Mouse (Mus musculus) gastrocnemius, postnatal 14 days (tissue): ENCODE measurements at regions not wholly inside any gene's neighbourhood (a gene's known extent, or its start where the extent isn't known, plus 50 kb on each side); places are given as distances from the start of the nearest gene placed in this dataset.

Experiments used
- DNase-seq: peaks from one replicate; pipeline ENCODE4 v3.0.0; 2021; ENCODE audit warnings: mixed read lengths
- intact Hi-C: fragments of 180-260 bp; cut with DNase I; formaldehyde crosslinking; loops from one replicate; pipeline ENCODE4 v1.15.1; 2025; ENCODE audit warnings: low total_unique reads

DNA sequence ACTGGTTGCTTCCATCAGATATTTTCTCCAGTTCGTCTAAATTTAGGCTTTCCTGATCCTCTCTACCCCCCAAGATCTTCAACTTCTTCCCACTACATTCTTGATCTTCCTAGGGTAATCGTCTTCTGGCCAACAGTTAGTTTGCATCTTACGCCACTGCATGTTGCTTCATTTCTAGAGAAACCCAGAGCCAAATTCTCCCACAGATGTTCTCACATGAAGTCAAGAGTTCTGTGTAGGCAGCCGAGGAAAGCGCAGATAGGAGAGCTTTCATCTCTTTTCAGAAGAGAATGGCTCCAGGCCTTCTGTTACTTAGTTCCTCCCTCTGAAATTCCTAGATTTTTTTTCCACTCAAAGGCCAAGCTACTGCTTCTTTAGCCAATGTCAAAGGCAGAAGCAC is 179.9 kb downstream of the Fgf10 start:
- no peak for DNase-seq
- intact Hi-C loops, result no loop called here

DNA sequence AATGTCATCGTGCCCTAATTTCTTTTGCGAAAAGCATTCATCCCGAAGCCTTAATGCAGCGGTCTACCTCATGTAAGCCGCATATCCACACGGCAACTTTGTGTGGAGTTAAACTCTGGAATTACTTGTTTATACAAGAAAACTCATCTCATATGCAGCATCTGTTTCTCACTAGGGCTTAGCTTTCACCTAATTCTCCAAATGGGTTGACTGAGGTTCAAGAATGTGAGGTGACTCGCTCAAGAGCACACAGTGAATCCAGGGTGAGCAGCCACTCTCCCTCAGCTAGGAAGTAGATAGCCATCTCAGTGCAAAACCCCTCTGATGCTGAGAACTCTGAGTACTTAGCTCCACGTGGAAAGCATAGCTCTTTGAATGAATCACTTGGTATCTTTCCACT is 181.1 kb downstream of the Fgf10 start:
- DNase-seq, result no peak
- intact Hi-C loops, result no loop called here

DNA sequence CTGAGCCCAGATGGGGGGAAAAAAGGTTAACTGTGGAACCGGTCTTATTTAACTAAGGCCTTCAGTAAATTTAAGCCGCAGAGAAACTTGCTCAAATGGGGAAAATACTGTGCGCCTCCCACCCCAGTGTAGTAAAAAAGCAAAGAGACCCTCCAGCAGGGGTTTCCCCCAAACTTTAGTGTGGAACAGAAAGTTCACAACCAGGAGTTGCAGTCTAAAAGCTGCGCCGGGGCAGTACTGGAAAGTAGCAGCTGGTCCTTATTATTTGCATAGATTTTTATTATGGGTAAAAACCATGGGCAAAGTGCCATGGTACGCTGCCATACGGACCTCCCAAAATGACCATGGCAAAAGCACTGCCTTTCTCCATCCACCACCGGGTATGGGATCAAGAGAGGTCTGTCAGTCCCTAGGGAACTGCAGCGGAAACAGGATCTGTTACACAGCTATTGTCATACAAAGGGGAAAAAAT is 216.8 kb downstream of the Fgf10 start:
- DNase-seq, result no peak

DNA sequence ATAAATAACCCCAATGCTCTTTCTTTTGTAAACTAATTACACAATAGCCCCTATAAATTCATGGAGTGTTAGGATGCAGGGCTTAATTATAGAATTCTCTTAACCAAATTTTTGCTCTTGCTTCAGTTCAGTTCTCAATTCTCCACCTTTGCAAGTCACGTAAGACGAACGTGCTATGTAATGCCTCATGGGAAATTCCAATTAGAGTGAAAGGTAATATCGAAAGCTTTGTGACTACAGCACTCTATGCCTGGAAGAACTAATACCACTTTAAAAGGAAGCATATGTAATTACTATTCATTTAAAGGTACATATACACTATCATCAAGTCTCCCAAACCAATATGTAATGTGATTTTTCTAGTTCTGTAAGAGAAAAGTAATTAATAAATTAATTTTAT is 225.5 kb downstream of the Fgf10 start:
- intact Hi-C loops, result no loop called here
- DNase-seq, result no peak

More for the DNA sequence above, 216.8 kb downstream of the Fgf10 start:
- intact Hi-C loops, result no loop called here

DNA sequence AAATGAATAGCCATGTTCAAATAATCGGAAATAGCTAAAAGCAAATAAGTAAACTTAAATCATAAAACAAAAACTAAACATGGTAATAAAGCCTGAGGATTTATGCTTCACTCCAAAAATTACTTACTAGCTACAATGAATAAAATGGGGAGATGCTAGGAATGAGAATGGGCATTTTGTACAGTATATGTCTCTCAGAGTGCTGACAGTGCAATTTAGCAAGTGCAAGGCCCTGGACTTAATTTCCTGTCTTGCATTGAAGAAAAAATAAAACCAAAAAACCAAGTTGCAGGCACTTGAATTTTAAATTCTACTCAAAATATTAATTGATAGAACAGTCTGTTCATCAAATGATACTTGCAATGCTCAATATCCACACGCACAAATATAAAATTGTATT is 232.4 kb downstream of the Fgf10 start:
- no peak for DNase-seq
- intact Hi-C loops, result no loop called here

DNA sequence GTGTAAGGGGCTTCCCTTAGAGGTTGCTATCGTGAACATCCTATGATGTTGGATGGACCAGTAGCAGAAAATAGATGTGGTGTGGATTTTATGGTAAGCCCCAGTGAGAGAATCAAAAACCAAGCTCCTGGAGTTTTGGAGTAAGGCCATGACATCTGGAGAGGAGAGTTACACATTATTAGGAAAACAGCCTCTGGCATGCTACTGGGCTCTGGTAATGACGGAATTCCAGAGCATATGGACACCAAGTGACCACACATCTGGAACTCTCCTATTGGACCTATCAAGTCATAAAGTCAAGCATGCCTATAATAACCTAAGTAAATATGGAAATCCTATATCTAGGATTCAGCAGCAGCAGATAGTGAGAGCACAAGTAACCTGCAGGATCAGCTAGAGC is 240.8 kb downstream of the Fgf10 start:
- intact Hi-C loops, result no loop called here
- DNase-seq, result no peak

DNA sequence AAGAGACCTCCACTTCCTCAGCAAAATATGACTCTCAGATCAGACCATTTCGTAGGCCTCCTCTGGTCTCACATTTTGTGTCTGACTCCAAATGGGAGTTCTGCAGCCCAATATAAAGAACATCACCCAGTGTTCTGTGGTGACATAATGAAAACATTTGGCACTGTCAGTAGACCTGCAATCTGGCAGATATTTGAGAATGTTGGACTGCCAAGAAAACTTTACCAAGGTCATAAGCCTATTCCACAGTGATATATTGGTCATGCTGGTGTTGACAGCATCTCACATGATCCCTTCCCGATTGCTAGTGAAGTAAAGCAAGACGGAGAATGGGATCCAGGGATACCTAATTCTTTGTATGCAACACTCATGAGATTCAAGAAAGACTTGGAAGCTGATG is 271.2 kb downstream of the Fgf10 start:
- no peak for DNase-seq
- intact Hi-C loops, result no loop called here

DNA sequence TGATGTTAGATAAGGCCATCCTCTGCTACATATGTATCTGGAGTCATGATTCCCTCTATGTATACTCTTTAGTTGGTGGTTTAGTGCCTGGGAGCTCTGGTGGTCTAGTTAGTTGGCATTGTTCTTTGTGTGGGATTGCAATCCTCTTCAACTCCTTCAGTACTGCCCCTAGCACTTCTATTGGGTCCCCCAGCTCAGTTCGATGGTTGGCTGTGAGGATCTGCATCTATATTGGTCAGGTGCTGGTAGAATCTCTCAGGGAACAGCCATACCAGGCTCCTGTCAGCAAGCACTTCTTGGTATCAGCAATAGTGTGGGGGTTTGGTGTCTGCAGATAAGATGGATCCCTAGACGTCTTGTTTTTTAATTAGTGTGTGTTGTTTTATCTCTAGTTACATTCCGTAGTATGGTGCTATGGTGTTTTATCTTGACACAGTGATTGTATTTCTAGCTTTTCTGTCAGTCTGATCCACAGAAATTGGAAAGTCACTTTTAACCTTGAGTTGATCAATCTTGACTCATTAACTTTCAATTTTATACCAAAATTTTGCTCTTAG is 296.6 kb downstream of the Fgf10 start:
- DNase-seq, result no peak
- intact Hi-C loops, result no loop called here

DNA sequence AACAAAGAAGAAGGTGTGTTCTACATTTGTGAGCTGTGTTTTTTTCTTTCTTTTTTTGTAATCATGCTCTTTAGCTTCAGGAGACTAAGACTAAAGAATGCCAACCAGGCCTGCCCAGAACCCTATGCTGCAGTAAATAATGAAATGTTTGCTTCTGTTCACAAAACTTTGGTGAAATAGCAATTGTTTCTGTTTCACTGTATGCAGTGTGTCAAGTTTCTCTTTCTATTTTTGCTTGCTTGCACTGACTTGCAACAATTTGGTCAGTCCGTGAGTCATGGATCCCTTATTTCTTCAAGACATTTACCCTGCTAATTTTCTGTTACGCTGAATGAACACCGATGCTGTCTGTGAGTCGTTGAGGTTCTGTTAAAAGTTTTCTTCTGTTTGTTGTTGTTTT is 298.1 kb downstream of the Fgf10 start:
- intact Hi-C loops, result no loop called here

DNA sequence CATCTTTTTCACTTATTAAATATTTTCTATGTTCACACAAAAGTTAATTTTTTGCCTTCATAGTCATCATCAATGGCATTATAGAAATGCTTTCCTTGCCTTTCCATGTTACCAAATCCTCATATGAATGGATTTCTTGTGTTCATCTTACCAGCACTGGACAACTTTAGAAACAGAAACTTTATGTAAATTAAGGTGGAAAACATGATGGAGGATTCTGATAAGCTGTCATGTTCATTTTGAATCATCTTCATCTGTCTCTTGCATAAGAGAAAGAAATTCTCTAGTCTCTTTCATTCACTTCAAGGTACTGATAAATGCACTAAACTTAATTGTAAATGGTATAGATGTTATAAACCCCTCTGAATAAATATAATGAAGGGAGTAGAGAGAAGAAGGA is 305.4 kb downstream of the Fgf10 start:
- intact Hi-C loops, result no loop called here
- no peak for DNase-seq

More for the DNA sequence above, 298.1 kb downstream of the Fgf10 start:
- no peak for DNase-seq

DNA sequence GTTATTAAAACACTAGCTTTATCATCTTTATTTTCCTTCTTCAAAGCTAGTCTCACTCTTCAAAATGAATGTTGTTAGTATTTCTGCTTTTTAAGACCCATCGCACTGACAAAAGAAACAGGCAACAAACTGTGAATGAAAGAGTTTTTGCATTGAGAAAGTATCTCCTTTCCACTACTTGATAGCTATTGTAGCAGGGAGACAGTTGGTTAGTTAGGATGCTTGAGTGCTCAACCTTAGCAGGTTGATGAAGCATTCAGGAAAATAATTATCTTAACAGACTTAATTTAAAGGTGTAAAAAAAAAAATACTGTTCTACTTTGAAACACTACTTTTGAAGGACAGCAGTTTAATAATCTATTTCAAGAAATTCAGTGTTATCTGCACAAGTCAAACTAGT is 305.9 kb downstream of the Fgf10 start:
- DNase-seq, result no peak
- intact Hi-C loops, result no loop called here

DNA sequence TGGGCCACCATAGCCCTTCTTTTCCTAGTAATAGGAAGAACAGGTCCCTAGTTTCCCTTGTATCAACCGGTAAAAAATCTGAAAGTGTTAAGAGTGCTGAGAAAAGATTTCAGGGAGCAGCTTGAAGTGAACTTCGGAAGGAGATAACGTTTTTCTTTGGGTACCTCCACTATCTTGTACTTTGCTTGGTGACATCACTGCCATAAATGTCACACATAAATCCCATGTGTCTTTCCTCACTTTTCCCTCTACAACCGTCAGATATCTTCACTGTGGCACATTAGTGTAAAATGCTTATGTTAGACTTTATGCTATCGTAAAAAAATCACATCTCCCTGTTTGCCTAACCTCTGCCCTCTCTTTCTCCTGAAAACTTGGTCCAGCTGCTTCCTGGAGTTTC is 309.9 kb downstream of the Fgf10 start:
- intact Hi-C loops, result no loop called here
- no peak for DNase-seq

DNA sequence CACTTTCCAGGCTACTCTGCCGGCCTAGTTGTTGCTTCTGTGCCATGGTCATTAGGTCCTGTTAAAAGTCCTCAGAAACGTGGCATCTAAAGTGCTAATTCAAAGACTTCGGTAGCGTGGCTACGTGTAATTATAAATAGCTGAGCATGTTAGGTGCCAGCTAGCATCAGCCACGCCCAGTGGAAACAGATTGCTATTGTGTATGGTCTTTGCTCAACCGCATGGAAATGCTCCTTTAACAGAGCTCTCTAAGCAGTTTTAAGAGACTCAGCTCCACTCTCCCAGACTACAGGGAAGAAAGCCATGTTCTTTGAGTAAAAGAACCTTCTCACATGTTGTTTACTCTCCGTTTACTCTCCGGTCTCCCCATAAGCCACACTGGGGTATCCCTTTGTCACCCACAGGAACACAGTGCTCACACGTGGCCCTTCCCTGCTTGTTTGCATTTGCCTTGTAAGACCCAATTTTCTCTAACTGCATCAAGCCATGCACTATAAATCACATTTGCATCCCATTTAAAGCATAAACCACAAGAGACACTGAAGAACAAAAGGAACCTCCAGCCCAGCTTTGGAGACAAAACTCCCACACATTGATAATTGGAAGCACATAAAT is 311.7 kb downstream of the Fgf10 start:
- intact Hi-C loops, result no loop called here
- DNase-seq, result no peak

DNA sequence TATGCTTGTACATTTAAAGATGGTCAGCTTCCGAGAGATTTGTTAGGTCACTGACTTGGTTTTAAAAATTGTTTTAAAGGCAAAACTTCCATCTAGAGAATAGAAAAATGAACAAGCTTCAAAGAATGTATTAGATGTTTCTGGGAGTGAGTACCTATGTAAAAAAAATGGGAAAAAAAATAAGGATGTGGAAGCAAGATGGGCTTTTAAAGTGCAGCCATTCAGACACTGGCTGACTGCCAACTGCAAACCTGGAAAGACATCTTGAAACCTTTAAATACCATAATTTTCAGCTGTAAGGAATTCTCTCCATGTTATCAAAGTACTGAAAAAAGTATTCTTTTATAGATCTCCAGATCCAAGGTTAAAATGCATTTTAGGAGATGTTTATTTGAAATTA is 315.7 kb downstream of the Fgf10 start:
- no peak for DNase-seq
- intact Hi-C loops, result no loop called here

DNA sequence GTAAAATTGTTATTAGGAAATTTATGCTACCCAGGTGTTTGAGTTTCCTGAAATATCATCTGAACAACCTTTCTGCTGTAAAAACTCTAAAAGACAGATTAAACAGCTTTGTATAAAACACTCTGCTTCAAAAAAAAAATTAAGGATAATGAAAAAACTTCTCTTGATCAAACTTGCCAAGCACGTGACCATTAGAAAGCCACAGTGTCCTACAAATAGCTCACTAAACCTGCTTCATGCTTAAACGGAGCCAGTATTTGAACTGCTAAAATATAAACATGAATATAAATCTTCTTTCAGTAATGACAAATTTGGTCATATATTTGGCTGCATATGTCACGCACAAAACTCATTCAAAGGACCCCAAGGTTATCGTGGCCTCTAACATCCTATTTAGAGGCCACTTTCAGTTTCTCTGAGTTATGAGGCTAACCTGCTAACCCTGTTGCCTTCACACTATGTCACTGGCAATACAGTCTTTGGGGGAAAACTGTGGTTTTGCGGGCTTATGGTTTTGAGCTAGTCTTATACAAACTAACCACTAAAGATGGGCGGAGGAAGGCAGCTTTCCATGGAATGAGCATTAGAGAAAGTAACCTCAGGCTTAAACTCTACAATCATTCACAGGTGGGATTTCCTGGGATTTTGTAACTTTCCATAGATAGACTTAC is 355.8 kb downstream of the Fgf10 start:
- no peak for DNase-seq
- intact Hi-C loops, result no loop called here

DNA sequence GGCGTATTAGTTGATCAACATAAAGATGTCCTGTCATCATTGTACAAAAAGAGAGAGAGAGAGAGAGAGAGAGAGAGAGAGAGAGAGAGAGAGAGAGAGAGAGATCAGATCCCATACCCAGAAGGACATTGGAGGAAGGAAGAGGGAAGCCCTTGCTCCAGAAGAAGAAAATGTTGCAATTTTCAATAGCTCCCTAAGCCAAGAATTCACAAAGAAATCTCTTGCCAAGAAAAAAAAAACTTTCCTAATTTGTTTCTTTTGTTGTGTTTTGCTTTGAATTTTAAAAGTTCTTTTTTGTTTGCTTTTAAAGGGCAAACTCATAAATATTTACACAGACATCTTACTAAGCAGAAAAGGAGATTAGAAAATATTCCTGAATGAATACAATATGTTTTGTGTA is 370.0 kb downstream of the Fgf10 start:
- intact Hi-C loops, result no loop called here
- DNase-seq, result no peak

DNA sequence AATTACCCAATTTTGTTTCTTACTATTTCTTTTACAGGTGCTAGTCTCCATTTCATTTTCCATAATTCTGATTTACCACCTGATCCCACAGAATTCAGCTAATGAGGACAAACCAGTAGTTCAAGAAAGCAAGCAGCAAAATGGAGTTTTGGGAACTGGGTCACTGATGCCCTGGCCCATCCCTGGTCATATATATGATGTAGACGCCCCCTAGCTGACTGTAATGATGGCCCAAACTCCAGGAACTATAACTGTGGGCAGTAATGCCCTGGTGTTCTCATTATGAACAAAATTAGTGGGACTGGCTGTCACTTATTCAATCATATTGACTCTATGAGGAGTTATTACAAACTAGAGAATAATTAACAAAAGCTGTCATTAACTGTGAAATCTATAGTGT is 375.5 kb downstream of the Fgf10 start:
- no peak for DNase-seq
- intact Hi-C loops, result no loop called here

DNA sequence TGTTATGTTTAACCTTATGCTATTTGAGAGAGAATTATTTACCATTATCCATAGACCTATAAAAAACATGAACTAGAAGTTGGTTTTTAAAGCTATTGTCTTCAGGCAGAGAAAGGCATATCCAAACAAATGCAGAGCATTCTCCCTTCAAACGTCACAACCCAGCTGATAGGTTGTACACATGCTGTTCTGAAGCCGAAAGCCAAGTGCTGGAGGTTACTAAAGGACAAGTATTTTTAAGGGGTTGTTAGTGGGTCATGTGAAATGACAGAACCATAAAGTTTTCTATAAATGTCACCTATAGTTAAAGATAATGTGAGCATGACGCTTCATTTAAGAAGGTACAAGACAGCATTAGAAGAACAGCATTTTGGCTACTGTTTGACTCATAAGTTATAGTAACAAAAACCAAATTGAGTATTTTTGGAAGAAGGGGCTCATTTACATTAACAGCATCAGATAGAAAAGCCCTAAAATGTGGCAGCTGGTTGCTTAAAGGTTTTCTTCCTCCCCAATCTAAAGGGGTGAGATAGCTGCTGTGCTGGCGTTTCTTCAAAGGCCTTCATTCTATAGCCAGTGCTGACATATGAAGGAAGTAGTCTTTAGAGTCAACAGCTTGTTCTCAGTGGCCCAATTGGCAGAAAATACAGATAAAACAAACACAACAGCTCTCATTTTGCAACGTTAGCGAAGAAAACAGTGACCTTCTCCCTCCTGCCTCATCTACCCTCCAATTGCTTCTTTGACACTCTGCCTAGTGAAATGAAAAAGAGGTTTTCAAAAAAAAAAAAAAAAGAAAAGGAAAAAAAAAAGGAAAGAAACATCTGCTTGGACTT is 359.4 kb upstream of the Paip1 start:
- DNase-seq, result no peak
- intact Hi-C loops, result no loop called here

DNA sequence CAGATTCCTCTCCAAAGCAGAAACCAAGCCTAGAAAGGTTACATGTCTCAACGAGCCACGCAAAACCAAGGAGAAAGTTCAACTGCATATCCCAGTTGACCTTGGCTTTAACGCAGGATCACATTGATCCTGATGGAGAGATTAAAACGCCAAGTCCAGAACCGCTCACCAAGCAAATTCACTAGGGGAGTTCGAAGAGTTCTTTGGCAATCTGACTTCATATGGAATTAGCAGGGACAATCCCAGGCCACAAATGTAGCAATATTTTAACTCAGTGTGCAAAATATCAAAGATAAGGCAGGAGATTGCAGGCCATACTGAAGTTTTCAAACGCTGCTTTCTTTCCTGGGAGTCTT is 358.8 kb upstream of the Paip1 start:
- intact Hi-C loops, result no loop called here
- DNase-seq, result no peak

DNA sequence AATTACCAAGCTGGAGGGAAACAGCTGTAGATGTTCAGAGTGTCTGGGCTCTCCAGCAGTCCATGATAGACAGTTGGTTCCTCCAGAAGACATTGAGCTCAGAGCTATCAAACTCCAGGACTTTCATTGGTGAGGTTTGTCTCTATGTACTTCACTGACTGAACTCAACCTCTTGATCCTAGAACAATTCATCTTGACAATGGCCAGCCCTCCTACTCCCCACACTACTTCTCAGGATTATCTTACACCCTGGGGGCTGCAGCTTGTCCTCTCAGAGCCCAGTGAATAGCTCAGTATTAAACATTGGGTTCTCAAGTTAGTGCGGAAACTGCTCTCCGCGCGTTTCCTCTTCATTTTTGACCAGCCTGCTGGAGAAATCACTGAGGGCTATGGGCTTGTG is 349.2 kb upstream of the Paip1 start:
- DNase-seq, result no peak
- intact Hi-C loops, result no loop called here

DNA sequence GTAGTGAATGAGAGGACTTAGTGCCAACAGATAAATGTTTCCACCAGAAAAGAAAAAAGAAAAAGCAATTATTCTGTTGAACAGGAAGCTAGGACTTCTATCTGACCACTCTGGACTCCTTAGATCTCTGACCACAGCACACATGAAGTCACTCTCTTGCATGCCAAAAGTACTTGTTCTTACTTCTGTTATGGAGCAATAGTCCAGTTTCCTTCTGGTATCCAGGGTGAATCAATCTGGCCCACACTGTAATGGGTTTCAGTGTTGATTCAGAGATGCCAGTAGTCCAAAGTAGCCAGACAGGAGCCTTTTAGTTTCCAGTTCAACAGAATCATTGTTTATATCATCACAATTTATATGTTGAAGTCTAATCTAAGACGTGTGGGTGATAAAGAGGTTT is 346.7 kb upstream of the Paip1 start:
- DNase-seq, result no peak
- intact Hi-C loops, result no loop called here
